ENCODE assay signal across 16 mouse cellular contexts in genomic region chr5:90999942-91000341, GRCm38 (mm10). TPM values are rescaled to one million over a fixed set of nuclear protein-coding genes. Genes with fewer than 3 reads are reported as not detected.
"Had no signal": no experiment of that assay in that cellular context is flagged by ENCODE, and none has a peak within 500 bp of the region (broad histone marks: within the 10 kb centered on the region; RNA-seq: fewer than 3 reads in every experiment).

No protein-coding gene starts in this region.

- ATAC-seq: hindbrain, postnatal 0 days; intestine, embryonic 16.5 days had no signal

- DNase-seq: gastrocnemius, adult 2 months; gastrocnemius, postnatal 10 days; gastrocnemius, postnatal 25 days; heart, postnatal 10 days; heart, postnatal 36 days; kidney, adult 11 months; kidney, adult 2 months; kidney, adult 9 months; kidney, postnatal 25 days; kidney, postnatal 4 days; liver; liver, embryonic 13.5 days had no signal

RNA-seq across cellular contexts. Expression of gene Epgn, which starts 27.3 kb away (rescaled TPM):
- total RNA-seq: hematopoietic stem cell, adult 5-6 weeks; left cerebral cortex, postnatal 14 days had no signal
